Mouse (Mus musculus): ENCODE data around the gene Jph3.

DNA sequence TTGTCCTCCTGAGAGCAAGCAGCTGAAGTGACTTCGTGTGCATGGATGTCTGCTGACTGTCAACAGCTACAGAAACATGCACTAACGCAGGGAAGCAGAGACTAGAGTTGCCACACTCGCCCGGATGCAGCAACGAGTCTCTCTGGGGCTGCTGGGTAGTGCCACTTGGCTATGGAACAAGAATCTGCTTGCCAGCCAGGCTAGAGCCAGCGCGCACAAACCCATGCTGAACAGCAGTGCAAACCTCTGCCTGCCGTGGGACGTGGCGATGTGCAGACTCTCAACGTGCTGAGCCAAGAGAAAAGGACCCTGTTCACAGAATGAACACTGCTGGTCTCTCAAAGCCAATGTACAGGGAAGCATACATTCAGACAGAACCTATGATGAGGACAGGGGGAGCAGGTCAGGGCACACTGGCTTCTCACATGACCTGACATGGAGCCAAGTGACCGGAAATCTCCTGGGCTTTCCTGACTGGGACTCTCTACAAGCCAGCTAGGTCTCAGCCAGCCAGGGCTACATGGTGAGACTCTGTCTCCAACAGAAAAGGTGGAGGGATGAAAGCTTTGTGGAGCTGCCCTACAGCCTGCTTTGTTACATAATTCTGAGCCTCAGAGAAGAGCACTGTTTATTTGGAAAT, 82.6 kb downstream of the Jph3 start:
- TF ChIP-seq ZMIZ1 (IDR thresholded peaks at IDR 0.05; ENCODE audit: low read depth, low read length): no peak
- no peak for TF ChIP-seq CTCF (IDR thresholded peaks at IDR 0.05 in 2 of 3, conservative IDR thresholded peaks at IDR 0.05 in 1 of 3; ENCODE audit: control insufficient read depth in 1 of 3, insufficient read depth in 1 of 3, low read depth in 2 of 3, low read length in 3 of 3, poor library complexity in 1 of 3, severe bottlenecking in 1 of 3)
- TF ChIP-seq MYC (IDR thresholded peaks at IDR 0.05; ENCODE audit: low read depth, low read length): no peak
